Mouse (Mus musculus) ES-Bruce4 (cell line): Measurements from ENCODE around the gene Bfsp1.

Experiments used
- CTCF ChIP-seq: IDR thresholded peaks from one replicate; pipeline ENCODE4 v1.8.1; 2011; ENCODE audit warnings: low read depth, low read length
- EP300 ChIP-seq: IDR thresholded peaks from 2 replicates; pipeline ENCODE4 v1.6.1; 2011; ENCODE audit warnings: low read depth, low read length; ENCODE audit not compliant: insufficient read depth
- POLR2A ChIP-seq: IDR thresholded peaks from one replicate; pipeline ENCODE4 v1.8.1; 2011; ENCODE audit warnings: low read length; ENCODE audit not compliant: insufficient read depth

DNA sequence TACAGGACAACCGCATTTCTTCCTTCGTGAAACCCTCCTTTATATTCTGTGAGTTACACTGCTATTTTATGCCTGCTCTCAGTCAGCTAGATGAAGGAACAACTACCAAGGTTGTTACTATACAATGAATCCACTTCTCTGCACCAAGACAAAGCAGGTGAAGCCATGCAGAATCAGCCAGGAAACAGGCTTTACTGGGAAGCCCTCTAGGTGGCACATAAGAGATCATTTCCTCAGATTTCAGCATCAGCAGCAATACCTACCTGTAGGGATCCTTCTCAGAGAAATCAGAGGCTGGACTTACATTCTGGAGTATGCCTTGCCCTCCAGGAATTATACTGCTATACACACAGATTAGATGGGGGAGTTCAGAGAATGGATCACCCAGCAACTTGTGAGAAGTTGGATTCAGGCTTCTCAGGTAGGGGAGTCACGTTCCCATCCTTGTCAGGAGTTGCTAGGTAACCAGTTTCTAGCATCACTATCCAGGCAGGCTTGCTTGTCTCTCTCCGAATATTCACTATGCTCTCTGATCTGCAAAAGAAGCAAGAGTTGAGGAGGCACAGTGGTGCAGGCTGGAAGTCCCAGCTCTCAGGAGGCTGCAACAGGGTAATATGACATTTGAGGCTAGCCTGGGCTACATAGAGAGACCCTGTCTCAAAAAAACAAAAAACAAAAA is 66.5 kb downstream of the Bfsp1 start:
- TF ChIP-seq CTCF (no peak), POLR2A (no peak), EP300 (no peak)
